Comparison of ENCODE assay signal across 24 mouse cellular contexts in the genomic region with DNA sequence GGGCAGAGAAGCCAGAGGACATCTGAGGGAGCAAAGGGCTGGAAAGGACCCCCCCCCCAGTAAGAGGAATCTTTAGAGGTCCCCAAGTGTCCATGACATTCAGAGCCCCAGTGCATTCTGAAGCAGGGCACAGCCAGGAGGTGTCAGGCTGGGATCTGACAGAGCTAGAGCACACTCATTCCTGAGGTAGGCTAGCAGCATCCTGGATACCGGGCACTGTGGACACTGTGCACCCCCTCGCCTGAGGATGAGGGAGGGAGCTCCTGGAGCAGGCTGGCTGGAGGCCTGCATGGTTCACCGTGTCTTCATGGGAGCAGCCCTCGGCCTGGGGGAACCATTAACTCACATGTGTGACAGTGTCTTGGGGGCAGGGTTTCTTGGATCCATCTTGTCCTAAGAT.
DNase-seq lines count a peak whose midpoint lies in the region; ATAC-seq and TF ChIP-seq lines count a peak whose summit lies in the region.
"Had no signal": no experiment of that assay in that cellular context is flagged by ENCODE, and none has a peak within 500 bp of the region (broad histone marks: within the 10 kb centered on the region; RNA-seq: fewer than 3 reads in every experiment).

No protein-coding gene starts in this region.

- no peaks in the 10 kb centered on the region for H3K36me3 ChIP-seq in hindbrain, embryonic 16.5 days (ENCODE audit: control insufficient read depth, insufficient read depth, low read length)
- no peaks in the 10 kb centered on the region for H3K36me3 ChIP-seq in hindbrain, embryonic 13.5 days
- H3K36me3 ChIP-seq in kidney, embryonic 15.5 days: no peaks in the 10 kb centered on the region
- no peaks in the 10 kb centered on the region for H3K36me3 ChIP-seq in kidney, embryonic 16.5 days (ENCODE audit: insufficient read depth, low read length)
- H3K36me3 ChIP-seq in midbrain, postnatal 0 days (ENCODE audit: insufficient read depth, low read length): no peaks in the 10 kb centered on the region
- H3K36me3 ChIP-seq in midbrain, embryonic 13.5 days: no peaks in the 10 kb centered on the region
- no peaks in the 10 kb centered on the region for H3K36me3 ChIP-seq in neural tube, embryonic 15.5 days
- H3K36me3 ChIP-seq in lung, postnatal 0 days (ENCODE audit: insufficient read depth, low read length): no peaks in the 10 kb centered on the region
- H3K36me3 ChIP-seq: embryonic facial prominence, embryonic 13.5 days; embryonic facial prominence, embryonic 15.5 days; forebrain, embryonic 10.5 days; forebrain, embryonic 12.5 days had no signal

- H3K9me3 ChIP-seq in hindbrain, embryonic 16.5 days (ENCODE audit: control insufficient read depth, low read length): no peaks in the 10 kb centered on the region
- no peaks in the 10 kb centered on the region for H3K9me3 ChIP-seq in hindbrain, embryonic 13.5 days
- no peaks in the 10 kb centered on the region for H3K9me3 ChIP-seq in kidney, embryonic 15.5 days (replicated peaks)
- no peaks in the 10 kb centered on the region for H3K9me3 ChIP-seq in kidney, embryonic 16.5 days (ENCODE audit: low read length)
- H3K9me3 ChIP-seq in midbrain, postnatal 0 days (ENCODE audit: low read length): no peaks in the 10 kb centered on the region
- H3K9me3 ChIP-seq in midbrain, embryonic 13.5 days: no peaks in the 10 kb centered on the region
- H3K9me3 ChIP-seq in neural tube, embryonic 15.5 days (replicated peaks): no peaks in the 10 kb centered on the region
- H3K9me3 ChIP-seq in lung, postnatal 0 days (ENCODE audit: low read length): no peaks in the 10 kb centered on the region
- H3K9me3 ChIP-seq: embryonic facial prominence, embryonic 13.5 days; embryonic facial prominence, embryonic 15.5 days; forebrain, embryonic 10.5 days; forebrain, embryonic 12.5 days had no signal

- peak; percentile 61 for ATAC-seq in hindbrain, embryonic 16.5 days
- ATAC-seq in hindbrain, embryonic 13.5 days (ENCODE audit: low FRiP score): no peak
- ATAC-seq in kidney, embryonic 15.5 days (replicated peaks; ENCODE audit: low FRiP score): 0 out of 2 replicates have a peak, but pooled peaks have one; percentile 16
- no peak for ATAC-seq in kidney, embryonic 16.5 days (ENCODE audit: low FRiP score, low TSS enrichment)
- ATAC-seq in midbrain, postnatal 0 days (ENCODE audit: low FRiP score): no peak
- no peak for ATAC-seq in midbrain, embryonic 13.5 days
- peak; percentile 32; the same call in 1 of the 2 replicates for ATAC-seq in neural tube, embryonic 15.5 days (ENCODE audit: low FRiP score)
- ATAC-seq in lung, postnatal 0 days: no peak
- ATAC-seq: forebrain, embryonic 14.5 days had no signal

- H3K4me2 ChIP-seq in hindbrain, embryonic 16.5 days (ENCODE audit: low read length): no peak overlapping the region
- no peak overlapping the region for H3K4me2 ChIP-seq in hindbrain, embryonic 13.5 days
- H3K4me2 ChIP-seq in kidney, embryonic 15.5 days: no peak overlapping the region
- no peak overlapping the region for H3K4me2 ChIP-seq in kidney, embryonic 16.5 days (replicated peaks; ENCODE audit: low read depth, low read length)
- H3K4me2 ChIP-seq in midbrain, postnatal 0 days (ENCODE audit: low read depth, low read length, poor library complexity, severe bottlenecking): no peak overlapping the region
- H3K4me2 ChIP-seq in midbrain, embryonic 13.5 days (replicated peaks): no peak overlapping the region
- no peak overlapping the region for H3K4me2 ChIP-seq in neural tube, embryonic 15.5 days
- no peak overlapping the region for H3K4me2 ChIP-seq in lung, postnatal 0 days (replicated peaks; ENCODE audit: low read depth, low read length)
- H3K4me2 ChIP-seq: embryonic facial prominence, embryonic 13.5 days; embryonic facial prominence, embryonic 15.5 days; forebrain, embryonic 12.5 days had no signal

- no peak for TF ChIP-seq CTCF in midbrain, postnatal 0 days (IDR thresholded peaks at IDR 0.05)
- no peak for TF ChIP-seq CTCF in lung, postnatal 0 days (IDR thresholded peaks at IDR 0.05)

- peaks cover 12% of the 10 kb centered on the region for H3K4me1 ChIP-seq in hindbrain, embryonic 16.5 days (ENCODE audit: control insufficient read depth, insufficient read depth, low read depth, low read length)
- H3K4me1 ChIP-seq in hindbrain, embryonic 13.5 days (replicated peaks): peaks cover 32% of the 10 kb centered on the region
- no peaks in the 10 kb centered on the region for H3K4me1 ChIP-seq in kidney, embryonic 15.5 days
- H3K4me1 ChIP-seq in kidney, embryonic 16.5 days (ENCODE audit: insufficient read depth, low read length): no peaks in the 10 kb centered on the region
- no peaks in the 10 kb centered on the region; the same call in 1 of the 2 replicates for H3K4me1 ChIP-seq in midbrain, postnatal 0 days (ENCODE audit: insufficient read depth, low read length)
- peaks cover 30% of the 10 kb centered on the region for H3K4me1 ChIP-seq in midbrain, embryonic 13.5 days (replicated peaks)
- H3K4me1 ChIP-seq in neural tube, embryonic 15.5 days: peaks cover 24% of the 10 kb centered on the region
- no peaks in the 10 kb centered on the region for H3K4me1 ChIP-seq in lung, postnatal 0 days (ENCODE audit: insufficient read depth, low read depth, low read length)
- H3K4me1 ChIP-seq: embryonic facial prominence, embryonic 15.5 days had no signal

- no peak overlapping the region for H3K4me3 ChIP-seq in hindbrain, embryonic 16.5 days (ENCODE audit: low read length)
- no peak overlapping the region for H3K4me3 ChIP-seq in hindbrain, embryonic 13.5 days
- H3K4me3 ChIP-seq in kidney, embryonic 15.5 days (replicated peaks): no peak overlapping the region
- H3K4me3 ChIP-seq in kidney, embryonic 16.5 days (ENCODE audit: low read length): no peak overlapping the region
- no peak overlapping the region for H3K4me3 ChIP-seq in midbrain, postnatal 0 days (ENCODE audit: low read depth, low read length)
- no peak overlapping the region for H3K4me3 ChIP-seq in midbrain, embryonic 13.5 days (replicated peaks)
- H3K4me3 ChIP-seq in neural tube, embryonic 15.5 days (replicated peaks): no peak overlapping the region
- H3K4me3 ChIP-seq in lung, postnatal 0 days (ENCODE audit: low read depth, low read length): no peak overlapping the region
- H3K4me3 ChIP-seq: embryonic facial prominence, embryonic 13.5 days; embryonic facial prominence, embryonic 15.5 days; erythroblast, embryonic 14.5 days; forebrain, embryonic 10.5 days; forebrain, embryonic 12.5 days had no signal

- peak; percentile 38 for DNase-seq in midbrain, postnatal 0 days (ENCODE audit: low spot score)
- DNase-seq in lung, postnatal 0 days (ENCODE audit: low spot score): no peak
- DNase-seq: adrenal gland, adult 2 months; adrenal gland, postnatal 10 days; adrenal gland, postnatal 25 days; cerebellum, adult 11 months; cerebellum, adult 18-20 months; cerebellum, adult 8-10 months; cerebellum, adult 9-11 months; cerebellum, postnatal 14 days; cerebellum, postnatal 36 days; embryo, embryonic 11 days had no signal

- TF ChIP-seq EP300 in lung, postnatal 0 days (IDR thresholded peaks at IDR 0.05): no peak

- no peaks in the 10 kb centered on the region for H3K27me3 ChIP-seq in hindbrain, embryonic 16.5 days (replicated peaks; ENCODE audit: control insufficient read depth, insufficient read depth, low read length)
- H3K27me3 ChIP-seq in hindbrain, embryonic 13.5 days: peaks cover 6% of the 10 kb centered on the region; the same call in 1 of the 2 replicates
- no peaks in the 10 kb centered on the region for H3K27me3 ChIP-seq in kidney, embryonic 15.5 days
- no peaks in the 10 kb centered on the region for H3K27me3 ChIP-seq in kidney, embryonic 16.5 days (ENCODE audit: insufficient read depth, low read length)
- H3K27me3 ChIP-seq in midbrain, postnatal 0 days (ENCODE audit: insufficient read depth, low read length): peaks cover 4% of the 10 kb centered on the region; the same call in 1 of the 2 replicates
- peaks cover 2% of the 10 kb centered on the region for H3K27me3 ChIP-seq in midbrain, embryonic 13.5 days
- 0 out of 2 replicates have a peak, but pooled peaks cover 7% of the 10 kb centered on the region for H3K27me3 ChIP-seq in neural tube, embryonic 15.5 days (replicated peaks)
- H3K27me3 ChIP-seq in lung, postnatal 0 days (replicated peaks; ENCODE audit: insufficient read depth, low read length): no peaks in the 10 kb centered on the region
- H3K27me3 ChIP-seq: forebrain, embryonic 12.5 days had no signal

- H3K9ac ChIP-seq in hindbrain, embryonic 16.5 days (ENCODE audit: low read depth, low read length): no peak overlapping the region
- H3K9ac ChIP-seq in hindbrain, embryonic 13.5 days: no peak overlapping the region
- H3K9ac ChIP-seq in kidney, embryonic 15.5 days: no peak overlapping the region
- H3K9ac ChIP-seq in kidney, embryonic 16.5 days (replicated peaks; ENCODE audit: low read length): no peak overlapping the region
- no peak overlapping the region for H3K9ac ChIP-seq in midbrain, postnatal 0 days (replicated peaks; ENCODE audit: low read length, poor library complexity, severe bottlenecking)
- H3K9ac ChIP-seq in midbrain, embryonic 13.5 days (replicated peaks): no peak overlapping the region
- H3K9ac ChIP-seq in neural tube, embryonic 15.5 days (replicated peaks): no peak overlapping the region
- H3K9ac ChIP-seq in lung, postnatal 0 days (replicated peaks; ENCODE audit: low read depth): no peak overlapping the region
- H3K9ac ChIP-seq: embryonic facial prominence, embryonic 13.5 days; embryonic facial prominence, embryonic 15.5 days; forebrain, embryonic 12.5 days had no signal

- 68% methylated on average over 4 of the region's 4 CpGs for WGBS in hindbrain, embryonic 16.5 days
- 84% methylated on average over 4 of the region's 4 CpGs for WGBS in hindbrain, embryonic 13.5 days
- 69% methylated on average over 4 of the region's 4 CpGs for WGBS in kidney, embryonic 15.5 days
- 54% methylated on average over 4 of the region's 4 CpGs for WGBS in kidney, embryonic 16.5 days
- WGBS in midbrain, postnatal 0 days: 66% methylated on average over 4 of the region's 4 CpGs
- 74% methylated on average over 4 of the region's 4 CpGs for WGBS in midbrain, embryonic 13.5 days
- WGBS in neural tube, embryonic 15.5 days: 64% methylated on average over 4 of the region's 4 CpGs
- 80% methylated on average over 4 of the region's 4 CpGs for WGBS in lung, postnatal 0 days

- H3K27ac ChIP-seq in hindbrain, embryonic 16.5 days (ENCODE audit: low read depth, low read length): no peak overlapping the region
- no peak overlapping the region for H3K27ac ChIP-seq in hindbrain, embryonic 13.5 days
- no peak overlapping the region for H3K27ac ChIP-seq in kidney, embryonic 15.5 days
- H3K27ac ChIP-seq in kidney, embryonic 16.5 days (ENCODE audit: low read length): no peak overlapping the region
- no peak overlapping the region for H3K27ac ChIP-seq in midbrain, postnatal 0 days (ENCODE audit: low read depth, low read length)
- no peak overlapping the region for H3K27ac ChIP-seq in midbrain, embryonic 13.5 days
- H3K27ac ChIP-seq in neural tube, embryonic 15.5 days (replicated peaks): no peak overlapping the region
- no peak overlapping the region for H3K27ac ChIP-seq in lung, postnatal 0 days (ENCODE audit: low read length)
- H3K27ac ChIP-seq: embryonic facial prominence, embryonic 13.5 days; embryonic facial prominence, embryonic 15.5 days; forebrain, embryonic 10.5 days; forebrain, embryonic 12.5 days had no signal

Comparison
In these comparisons a context has a peak if more than half of its experiments do, and no peak if none do; other contexts are left out.
1. ATAC-seq: peak in hindbrain, embryonic 16.5 days (single experiment), kidney, embryonic 15.5 days (single experiment) and neural tube, embryonic 15.5 days (single experiment); none in hindbrain, embryonic 13.5 days (single experiment), kidney, embryonic 16.5 days (single experiment), midbrain, postnatal 0 days (single experiment), midbrain, embryonic 13.5 days (single experiment) and lung, postnatal 0 days (single experiment).